Mouse (Mus musculus) neural tube, embryonic 10.5 days (tissue): ENCODE data around the gene Sod1.
"Not testable (repeated sequence)": the region's sequence is repeated elsewhere in the genome, so short reads cannot be mapped to it uniquely, and the experiment has no call there.

Experiments
- DNase-seq: peaks from one replicate; pipeline ENCODE4 v3.0.0-alpha.2; 2017; ENCODE audit warnings: low spot score; ENCODE audit errors: extremely low spot score

Gene Sod1

GRCm38 (mm10) chr16:90251256-90251655 is 30.7 kb downstream of the Sod1 start:
- DNase-seq, result not testable (repeated sequence)

- no peak for DNase-seq
These were observed 32.0 kb downstream of the Sod1 start for GRCm38 (mm10) chr16:90252521-90252920.

- DNase-seq, result no peak
These were observed 38.4 kb downstream of the Sod1 start for GRCm38 (mm10) chr16:90258950-90259349.

GRCm38 (mm10) chr16:90259623-90260022 is 39.1 kb downstream of the Sod1 start:
- DNase-seq, result no peak

GRCm38 (mm10) chr16:90260097-90260496 is 39.5 kb downstream of the Sod1 start:
- DNase-seq, result no peak

- no peak for DNase-seq
These were observed 41.2 kb downstream of the Sod1 start for GRCm38 (mm10) chr16:90261791-90262190.

- no peak for DNase-seq
These were observed 43.5 kb downstream of the Sod1 start for GRCm38 (mm10) chr16:90264021-90264420.

- no peak for DNase-seq
These were observed 44.6 kb downstream of the Sod1 start for GRCm38 (mm10) chr16:90265106-90265505.

GRCm38 (mm10) chr16:90266581-90266980 is 46.0 kb downstream of the Sod1 start:
- no peak for DNase-seq

GRCm38 (mm10) chr16:90275521-90275920 is 55.0 kb downstream of the Sod1 start:
- no peak for DNase-seq
